Mouse (Mus musculus): ENCODE results near the gene 4930407I10Rik.

- TF ChIP-seq EP300 (IDR thresholded peaks at IDR 0.05; ENCODE audit: insufficient read depth, low read depth, low read length) = no peak
- TF ChIP-seq CTCF (IDR thresholded peaks at IDR 0.05; ENCODE audit: low read depth, low read length) = no peak
- no peak for TF ChIP-seq POLR2A (IDR thresholded peaks at IDR 0.05; ENCODE audit: insufficient read depth, low read length)
Observed at GRCm38 (mm10) chr15:82011947-82012346, 47.0 kb upstream of the 4930407I10Rik start.
